Mouse (Mus musculus) ES-CJ7 (cell line): ENCODE results near the gene Klhl12.
"Not testable (repeated sequence)": the region's sequence is repeated elsewhere in the genome, so short reads cannot be mapped to it uniquely, and the experiment has no call there.

Experiments
- DNase-seq: peaks from one replicate; pipeline ENCODE4 v3.0.0; 2011; ENCODE audit warnings: low read depth, low spot score

Gene Klhl12

DNA sequence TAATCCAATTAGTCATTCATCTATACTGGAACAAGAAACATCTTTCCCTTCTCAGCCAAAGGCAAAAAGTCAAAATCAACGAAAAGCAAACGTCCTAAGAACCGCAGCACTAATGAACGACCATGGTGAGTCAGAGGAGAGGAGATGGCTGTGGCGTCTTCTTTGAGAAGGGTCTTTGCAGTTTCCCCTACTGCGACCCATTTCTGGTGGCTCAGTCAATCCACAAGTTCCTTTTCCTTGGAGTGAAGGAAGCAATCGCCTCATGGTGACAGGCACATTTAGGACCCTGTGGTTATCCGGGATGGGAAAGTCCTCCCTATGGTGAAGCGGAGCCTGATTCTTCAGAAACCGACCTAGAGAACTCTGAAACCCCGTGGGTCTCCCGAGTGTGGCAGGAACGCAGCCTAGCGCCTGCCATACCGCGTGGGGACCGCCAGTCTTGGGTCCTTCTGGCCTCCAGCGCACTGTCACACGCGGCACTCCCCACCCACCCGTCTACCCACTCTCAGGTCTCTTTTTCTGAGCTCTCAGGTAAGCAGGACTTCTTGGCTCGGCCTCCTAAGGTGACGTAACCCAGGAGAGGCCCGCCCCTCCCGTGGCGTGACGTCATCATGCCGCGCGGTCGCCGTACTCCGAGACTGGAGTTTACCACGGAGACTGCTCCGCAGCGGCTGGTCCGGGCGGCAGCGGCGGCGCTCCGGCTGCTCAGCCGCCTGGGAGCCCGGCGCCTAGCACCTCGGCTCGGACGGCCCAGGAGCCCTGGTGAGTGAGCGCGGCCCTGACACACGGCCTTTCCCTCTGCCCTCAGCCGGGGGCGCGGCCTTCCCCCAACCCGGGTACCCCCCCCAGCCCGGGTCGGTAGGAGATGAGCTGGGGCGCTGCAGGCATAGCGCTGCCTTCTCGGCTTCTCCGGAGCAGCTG lies at the start of gene Klhl12:
TSS of gene Klhl12 (plus strand) at position 628 of the 921 bp plus-strand sequence.
- DNase-seq: peak; percentile 97

DNA sequence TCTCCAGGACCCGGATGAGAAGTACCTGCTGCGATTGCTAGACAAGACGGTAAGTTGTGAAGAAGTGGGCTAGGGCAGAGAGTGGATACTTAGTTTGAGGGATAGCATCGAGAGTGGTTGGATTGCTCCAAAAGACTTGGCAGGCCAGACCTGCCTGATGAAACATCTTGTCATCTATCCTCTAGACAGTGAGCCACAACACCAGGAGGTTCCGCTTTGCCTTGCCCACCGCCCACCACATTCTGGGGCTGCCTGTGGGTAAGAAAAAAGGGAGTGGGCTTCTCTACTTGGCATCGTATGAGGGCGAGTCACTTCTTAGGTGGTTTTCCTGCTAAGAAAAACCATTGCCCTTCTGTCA lies 48.9 kb upstream of the Klhl12 start:
- no peak for DNase-seq

DNA sequence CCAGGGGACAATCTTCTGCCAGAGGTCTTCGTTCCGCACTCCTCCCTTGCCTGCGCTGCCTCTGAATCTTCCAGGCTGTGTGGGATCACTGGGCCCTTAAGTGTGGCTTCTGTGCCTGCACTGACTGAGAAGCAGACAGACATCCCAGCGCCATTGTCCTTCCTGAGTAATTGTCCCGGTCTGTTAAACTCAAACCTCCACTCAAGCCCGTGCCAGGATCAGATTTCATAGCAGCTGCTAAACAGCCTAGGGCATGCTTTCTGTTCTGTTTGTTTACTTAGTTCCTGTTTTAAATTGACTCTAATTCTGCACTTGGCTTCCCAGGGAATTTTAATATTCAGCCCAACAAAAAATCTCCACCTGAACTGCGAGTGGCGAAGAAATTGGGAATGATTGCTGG lies 47.3 kb upstream of the Klhl12 start:
- no peak for DNase-seq

DNA sequence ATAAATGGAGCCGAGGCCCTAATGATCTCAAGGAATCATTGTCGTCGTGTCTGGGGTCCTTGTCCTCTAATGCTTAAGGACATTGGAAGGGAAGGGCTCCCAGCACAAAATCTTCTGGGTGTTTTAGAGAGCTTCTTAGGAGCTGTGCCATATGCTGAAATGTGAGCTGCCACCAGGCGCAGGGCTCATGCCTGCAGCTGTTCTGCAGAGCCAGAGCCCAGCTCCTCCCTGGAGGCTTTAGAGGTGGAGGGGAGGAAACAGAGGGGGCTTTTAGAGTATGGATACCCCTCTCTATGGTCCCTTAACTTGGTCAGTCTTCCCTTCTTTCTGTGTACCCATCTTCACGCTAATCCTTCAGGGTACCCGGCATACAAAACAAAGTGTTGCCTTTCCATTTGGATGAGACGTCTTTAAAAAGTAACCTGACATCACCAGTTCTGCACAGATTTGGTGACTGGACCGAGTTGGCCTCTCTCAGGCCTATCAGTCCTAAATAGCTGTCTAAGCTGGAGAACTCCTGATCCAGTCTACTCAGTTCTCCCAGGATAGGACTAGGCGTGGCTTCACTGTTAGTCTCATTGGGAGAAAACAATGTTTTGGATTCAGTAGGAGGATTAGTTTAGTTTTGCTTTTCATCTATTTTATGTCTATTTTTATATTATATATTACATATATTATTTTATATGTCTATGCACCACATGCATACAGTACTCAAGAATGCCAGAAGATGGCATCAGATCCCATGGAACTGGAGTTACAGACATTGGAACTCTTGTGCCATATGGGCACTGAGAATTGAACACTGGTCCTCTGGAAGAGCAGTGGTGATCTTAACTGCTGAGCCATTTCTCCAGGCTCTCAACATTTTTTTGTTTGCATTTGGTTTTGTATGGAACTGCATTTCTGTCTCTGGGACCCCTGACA lies 43.4 kb upstream of the Klhl12 start:
- peak; percentile 47 for DNase-seq

DNA sequence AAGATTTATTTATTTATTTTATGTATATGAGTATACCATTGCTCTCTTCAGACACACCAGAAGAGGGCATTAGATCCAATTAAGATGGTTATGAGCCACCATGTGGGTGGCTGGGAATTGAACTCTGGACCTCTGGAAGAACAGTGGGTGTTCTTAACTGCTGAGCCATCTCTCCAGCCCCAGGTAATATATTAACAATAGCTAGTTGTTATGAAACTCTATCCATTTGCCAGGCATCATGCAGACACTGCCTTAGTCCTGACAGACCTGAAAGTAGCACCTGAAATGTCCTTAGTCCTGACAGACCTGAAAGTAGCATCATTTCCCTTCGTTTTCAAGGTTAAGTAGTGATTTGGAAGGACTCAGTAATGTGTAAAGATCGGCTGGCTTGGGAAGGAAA lies 41.3 kb upstream of the Klhl12 start:
- DNase-seq: no peak

DNA sequence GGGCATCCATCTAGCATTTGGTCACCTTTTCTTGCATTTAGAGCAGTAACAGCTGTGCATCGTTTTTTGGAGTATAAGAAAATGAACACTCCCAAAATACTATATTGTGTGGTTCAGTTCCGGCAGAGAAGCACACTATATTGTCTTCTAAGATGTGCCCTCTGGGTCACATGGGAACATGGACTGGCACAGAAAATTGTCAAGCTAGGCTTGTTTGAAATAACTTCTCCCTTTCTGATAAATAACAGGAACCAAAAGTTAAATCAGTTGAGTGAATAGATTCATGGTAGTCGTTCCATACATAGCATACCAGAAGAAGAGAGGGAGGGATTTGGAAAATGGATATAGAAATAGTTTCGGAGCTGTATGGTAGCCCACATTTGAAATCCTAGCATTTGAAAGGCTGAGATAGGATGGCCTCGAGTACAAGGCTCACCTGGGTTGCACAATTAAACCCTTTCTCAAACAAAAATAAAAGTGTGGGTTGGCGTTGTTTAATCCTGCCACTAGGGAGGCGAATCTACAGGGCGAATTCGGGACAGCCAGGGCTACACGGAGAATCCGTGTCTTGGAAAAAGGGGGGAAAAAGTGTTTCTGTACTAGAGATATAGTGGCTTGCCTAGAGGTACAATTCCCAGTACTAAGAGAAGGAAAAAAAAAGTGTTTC lies 40.7 kb upstream of the Klhl12 start:
- no peak for DNase-seq

DNA sequence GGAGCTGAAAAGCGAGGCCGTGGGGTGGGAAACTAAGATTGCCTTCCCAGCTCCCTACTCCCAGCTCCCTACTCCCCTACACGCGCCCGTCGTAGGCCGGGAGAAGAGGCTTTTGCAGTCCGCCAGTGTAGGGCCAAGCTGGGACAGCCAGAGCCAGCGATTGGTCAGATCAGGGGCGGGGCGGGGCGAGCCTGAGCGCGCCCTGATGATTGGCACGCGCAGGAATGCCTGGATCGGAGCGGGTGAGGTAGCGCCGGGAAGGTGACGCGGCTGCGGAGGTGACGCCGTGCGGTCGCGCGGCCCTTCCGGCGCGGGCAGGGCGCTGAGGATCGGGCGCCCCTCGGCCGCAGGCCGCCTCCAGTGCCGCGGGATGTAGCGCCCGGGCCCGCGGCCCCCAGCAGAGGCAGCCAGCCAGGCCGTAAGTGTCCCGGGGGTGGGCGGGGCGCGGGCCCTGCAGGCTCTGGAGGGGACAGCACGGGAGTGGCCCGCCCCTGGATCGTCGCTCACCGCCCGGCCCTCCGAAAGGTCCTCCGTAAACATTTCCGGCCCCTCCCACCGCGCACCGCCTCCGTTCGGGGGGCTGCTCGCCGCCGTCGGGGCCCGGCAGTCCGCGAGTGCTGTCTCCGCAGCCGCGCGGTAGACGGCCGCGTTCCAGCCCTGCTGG lies 40.0 kb upstream of the Klhl12 start, which contains the start of gene Adipor1:
TSS of gene Adipor1 (plus strand) at position 211 of the 664 bp plus-strand sequence.
- peak; percentile 98 for DNase-seq

DNA sequence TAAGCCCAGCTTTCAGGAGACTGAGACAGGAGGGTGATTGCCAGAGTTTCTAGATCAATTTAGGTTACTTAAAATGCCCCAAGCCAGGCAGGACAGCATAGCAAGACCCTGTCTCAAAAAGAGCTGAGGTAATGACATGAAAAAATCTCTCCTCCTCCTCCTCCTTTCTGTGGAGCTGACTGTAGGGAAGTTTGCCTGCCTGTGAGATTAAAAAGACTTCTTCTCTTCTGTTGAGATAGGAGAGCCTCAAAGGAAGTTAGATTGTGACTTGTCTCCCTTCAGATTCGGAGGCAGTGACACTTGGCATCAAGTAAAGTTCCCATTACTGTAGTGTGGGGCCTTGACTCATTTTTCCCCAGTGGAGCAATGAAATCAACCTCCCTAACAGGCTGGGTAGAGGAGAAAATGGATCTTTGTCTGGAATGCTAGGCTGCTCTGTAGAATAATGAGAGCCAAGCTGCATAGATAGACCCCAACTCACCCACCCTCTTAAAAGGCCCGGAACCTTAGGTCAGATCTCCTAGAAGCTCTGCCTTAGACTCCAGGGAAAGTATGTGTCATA lies 36.8 kb upstream of the Klhl12 start:
- no peak for DNase-seq

DNA sequence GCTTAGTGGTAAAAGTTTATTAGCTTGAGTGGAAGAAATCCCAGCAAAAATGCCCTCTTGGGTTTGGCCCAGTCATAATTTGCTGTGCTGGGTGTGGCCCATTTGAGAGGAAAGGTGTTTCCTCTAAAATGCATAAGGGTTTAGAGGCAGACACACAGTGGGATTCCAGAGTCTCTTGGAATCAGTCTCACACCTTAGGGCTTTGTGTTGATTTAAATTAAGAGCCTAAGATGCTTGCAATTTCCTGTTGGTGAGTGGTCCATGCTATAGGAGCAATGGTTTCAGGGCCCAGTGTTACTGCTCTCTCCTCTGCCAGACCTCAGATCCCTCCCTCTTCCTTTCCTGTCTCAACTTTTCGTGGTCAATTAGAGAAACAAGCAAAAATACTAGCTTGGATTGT lies 36.2 kb upstream of the Klhl12 start:
- peak; percentile 71 for DNase-seq

DNA sequence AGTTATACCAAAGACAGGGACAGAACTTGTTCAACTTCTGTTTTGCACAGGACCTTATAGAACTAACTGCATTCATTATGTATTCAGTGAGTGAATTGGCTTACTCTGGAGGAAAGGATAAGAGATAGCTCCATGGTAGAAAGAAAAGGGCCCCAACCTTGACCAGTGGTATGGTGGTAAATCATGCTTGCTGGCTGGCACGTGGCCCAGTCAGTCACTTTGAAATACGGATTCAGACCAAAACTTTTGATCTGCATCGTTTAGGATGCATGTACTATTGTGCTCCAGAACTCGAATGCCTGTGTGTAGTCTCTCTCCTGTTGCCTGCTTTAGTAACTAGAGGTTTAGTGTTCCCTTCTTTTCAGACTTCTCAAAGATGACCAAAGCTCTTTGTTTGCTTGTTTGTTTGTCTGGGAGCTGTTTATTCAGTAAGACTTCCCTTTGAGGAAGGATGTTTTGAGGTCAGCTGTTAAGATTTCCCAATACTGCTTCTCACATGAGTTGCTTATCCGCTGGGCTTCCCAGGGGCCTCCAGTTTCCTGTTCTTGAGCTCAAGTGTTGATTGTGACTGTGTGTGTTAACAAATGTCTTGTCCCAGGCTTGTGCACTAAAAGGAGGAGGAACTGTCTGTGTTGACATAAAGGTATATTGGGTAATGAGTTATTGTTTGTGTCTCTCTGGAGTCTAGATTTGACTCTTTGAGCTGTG lies 35.4 kb upstream of the Klhl12 start:
- no peak for DNase-seq

DNA sequence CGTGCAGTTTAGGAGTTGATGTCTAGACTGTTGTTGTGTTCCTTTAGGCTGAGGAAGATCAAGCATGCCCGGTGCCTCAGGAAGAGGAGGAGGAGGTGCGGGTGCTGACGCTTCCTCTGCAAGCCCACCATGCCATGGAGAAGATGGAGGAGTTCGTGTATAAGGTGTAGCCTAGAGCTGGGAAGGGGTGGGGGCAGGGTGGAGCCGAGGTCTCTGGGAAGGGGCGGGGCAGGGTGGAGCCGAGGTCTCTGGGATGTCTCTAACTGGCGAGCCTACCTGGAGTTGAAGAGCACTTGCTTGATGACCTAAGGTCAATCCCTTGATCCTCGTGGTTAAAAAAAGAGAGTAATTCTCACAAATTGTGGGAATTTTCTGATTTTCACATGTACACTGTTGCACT lies 31.4 kb upstream of the Klhl12 start:
- peak; percentile 67 for DNase-seq

DNA sequence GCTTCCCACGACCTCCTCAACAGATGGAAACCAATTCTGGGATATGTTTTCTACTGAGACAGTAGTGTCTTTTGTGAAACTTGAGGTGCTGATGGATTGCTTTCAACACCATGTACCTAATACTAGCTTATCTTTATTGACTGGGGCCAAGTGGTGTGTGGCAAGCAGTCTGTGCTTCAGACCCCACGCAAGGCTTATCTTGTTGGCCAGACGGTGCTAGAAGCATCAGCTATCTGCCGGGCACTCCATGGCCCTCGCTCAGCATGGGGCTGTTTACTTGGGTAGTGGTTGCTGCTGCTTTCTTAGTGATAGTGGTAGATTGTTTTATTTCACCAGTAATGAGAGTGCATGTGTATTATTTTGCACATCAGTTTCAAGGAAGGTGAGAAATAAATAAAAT lies 29.0 kb upstream of the Klhl12 start:
- DNase-seq: no peak

DNA sequence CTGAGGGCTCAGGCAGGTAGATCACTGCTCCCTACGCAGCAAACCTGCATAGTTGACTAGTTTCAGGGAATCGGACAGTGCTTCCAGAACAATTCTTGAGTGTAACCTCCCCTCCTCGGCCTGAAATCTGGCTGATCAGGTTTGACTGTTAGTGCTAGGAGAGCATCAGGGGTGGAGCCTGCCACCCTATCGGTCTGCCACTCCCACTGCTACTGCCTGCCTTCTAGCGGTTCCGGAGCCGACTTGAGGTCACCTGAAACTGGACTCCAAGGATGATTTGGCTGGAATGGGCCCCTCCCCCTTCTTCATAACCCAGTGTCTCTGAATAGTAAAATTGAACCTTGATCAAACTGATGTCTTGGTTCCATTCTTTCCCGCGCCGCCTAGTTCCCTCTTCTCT lies 22.3 kb upstream of the Klhl12 start:
- peak; percentile 56 for DNase-seq

DNA sequence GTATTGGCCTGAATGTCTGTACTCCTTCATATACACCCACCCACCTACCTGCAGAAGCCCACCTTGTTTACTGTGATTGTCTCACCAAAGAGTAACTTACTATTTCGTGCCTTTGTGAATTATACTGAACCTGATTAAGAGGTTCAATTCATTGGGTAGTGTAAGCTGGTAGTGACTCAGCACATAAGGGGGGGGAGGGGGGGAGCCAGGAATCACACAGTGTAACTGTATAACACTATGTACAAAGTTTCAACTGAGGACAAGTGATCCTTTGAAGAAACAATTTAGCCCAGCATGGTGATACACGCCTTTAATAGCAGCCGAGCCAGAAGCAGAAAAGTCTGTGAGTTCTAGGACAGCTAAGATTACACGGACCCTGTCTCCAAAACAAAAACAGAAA lies 21.9 kb upstream of the Klhl12 start:
- no peak for DNase-seq

DNA sequence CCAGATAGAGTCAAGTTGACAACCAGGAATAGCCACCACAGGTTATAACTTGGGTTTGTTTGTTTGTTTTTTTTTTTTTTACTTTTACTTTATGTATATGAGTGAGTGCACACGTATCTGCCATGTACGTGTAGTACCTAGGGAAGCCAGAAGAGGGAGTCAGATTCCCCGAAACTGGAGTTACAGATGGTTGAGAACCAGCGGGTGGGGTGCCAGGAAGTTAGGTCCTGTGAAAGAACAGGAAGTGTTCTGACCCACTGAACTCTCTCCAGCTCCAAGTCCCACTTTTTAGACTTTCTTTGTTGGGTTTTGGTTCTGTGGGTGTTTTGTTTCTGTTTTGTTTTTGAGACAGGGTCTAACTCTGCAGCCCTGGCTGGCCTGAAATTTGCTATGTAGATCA lies 19.9 kb upstream of the Klhl12 start:
- DNase-seq: peak; percentile 95

DNA sequence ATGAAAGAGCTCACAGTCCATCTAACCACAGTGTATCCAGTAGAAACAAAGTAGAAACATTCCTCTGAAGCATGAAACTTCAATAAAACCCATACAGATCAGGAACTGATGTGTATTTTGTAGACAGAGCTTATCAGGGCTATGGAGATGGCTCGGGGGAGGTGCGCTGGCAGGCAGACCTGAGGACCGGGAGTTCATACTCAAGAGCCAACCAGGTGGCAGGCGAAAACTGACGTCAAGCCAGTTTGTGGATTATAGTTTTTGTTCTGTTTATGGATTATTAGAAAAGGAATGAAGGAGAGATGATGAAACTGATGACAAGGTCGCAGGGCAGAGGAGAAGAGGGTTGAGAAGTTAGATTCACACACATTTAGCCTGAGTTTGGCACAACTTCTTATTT lies 14.9 kb upstream of the Klhl12 start:
- no peak for DNase-seq

DNA sequence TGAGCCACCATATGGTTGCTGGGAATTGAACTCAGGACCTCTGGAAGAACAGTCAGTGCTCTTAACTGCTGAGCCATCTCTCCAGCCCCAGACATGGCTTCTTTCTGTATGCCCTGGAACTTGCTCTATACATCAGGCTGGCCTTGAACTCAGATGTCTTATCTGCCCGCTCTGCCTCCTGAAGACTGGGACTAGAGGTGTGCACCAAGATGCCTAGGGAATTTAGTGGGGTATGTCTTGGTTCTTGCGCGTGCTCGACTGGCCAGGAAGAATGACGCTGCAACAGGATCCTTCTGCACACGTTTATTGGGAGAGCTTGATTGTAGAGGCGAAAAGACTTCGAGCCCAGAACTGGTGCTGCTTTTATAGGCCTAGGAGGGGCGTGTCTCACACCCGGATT lies 13.6 kb upstream of the Klhl12 start:
- DNase-seq: not testable (repeated sequence)

DNA sequence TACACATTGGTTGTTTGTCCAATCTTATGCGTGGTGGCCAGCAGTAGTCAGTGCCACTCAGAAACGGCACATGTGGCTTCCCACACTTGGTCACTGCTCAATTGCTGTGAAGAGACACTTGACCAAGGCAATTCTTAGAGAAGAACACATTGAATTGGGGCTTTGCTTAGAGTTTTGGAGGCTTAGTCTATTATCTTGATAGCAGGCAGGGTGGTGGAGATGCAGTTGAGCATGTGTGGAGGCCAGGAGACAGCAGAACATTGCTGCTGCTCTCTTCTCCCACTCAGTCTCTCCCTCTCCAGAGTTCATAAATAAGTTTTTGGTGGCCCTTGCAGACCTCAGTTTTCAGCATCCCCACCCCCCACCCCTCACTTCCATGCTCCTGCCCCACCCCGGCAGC lies 12.9 kb upstream of the Klhl12 start:
- no peak for DNase-seq

DNA sequence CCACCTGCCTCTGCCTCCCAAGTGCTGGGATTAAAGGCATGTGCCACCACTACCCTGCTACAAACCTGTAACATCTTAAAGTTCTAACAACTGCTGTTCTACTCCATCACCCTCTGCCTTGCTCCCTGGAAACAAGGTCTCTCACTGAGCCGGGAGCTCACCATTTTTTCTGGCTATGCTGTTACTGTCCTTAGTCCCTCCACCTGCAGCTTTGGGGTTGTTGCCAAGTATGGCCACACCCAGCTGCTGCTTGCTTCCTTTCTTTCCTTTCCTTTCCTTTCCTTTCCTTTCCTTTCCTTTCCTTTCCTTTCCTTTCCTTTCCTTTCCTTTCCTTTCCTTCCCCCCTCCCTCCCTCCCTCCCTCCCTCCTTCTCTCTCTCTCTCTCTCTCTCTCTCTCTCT lies 12.0 kb upstream of the Klhl12 start:
- DNase-seq: not testable (repeated sequence)

DNA sequence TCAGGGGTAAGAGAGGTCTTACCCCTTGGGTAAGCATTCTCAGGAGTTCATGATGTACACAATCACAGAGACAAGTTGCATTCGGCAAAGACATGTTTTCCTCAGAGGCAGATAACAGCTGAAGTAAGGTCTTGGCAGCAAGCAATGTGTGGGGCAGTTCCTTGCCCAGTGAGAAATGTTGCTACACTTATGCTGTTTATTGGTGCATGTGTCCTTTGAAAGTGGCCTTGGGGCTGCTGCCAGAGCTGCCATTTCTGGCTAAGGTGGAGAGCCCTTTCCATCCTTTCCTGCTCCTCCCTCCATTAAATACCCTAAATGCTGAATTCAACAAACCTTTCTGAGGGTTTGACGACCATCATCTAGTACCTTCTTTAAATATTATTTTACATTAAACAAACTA lies 9.9 kb upstream of the Klhl12 start:
- no peak for DNase-seq
